Mouse (Mus musculus): ENCODE data around the gene Olfr611.
"Not testable (repeated sequence)": the region's sequence is repeated elsewhere in the genome, so short reads cannot be mapped to it uniquely, and the experiment has no call there.

The Olfr611 gene

DNA sequence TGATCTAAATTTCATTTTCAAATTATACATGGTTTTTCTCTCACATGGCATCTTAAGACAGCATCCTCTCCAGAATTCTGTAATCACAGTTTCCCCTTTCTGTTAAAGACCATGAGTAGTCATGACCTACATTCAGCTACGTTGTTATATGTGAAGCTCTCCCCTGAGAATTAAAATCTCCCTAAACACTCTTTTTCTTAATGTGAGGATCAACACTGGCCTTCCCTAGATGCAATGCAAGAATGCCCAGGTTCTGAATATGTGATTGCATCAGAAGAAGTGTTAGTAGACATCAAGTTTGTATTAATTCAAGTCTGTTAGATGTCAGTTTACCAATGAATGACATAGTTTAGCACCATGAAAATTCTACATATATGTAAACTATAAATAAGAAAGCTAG is at the start of gene Olfr611:
TSS of gene Olfr611 (minus strand) at position 101 of the 400 bp plus-strand sequence.
- DNase-seq (ENCODE audit: low spot score): not testable (repeated sequence)

DNA sequence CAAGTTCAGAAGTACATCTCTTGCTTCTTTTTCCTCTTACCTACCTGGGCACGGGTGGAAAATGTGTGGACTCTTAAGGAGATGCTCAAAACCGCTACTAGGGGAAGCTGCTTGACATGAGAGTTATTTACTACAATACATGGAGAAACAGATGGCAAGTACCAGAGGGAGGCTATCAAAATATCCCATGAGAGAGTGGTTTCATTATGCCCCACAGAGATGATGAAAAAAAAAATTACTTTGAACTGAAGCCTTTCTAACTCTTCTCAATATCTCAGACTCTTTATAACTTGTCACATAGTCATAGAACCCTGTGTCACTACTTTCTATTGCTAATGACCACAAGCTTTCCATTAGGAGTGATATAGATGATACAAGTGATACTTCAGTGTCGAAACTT is 48.4 kb upstream of the Olfr611 start, which contains the start of gene Olfr616:
TSS of gene Olfr616 (minus strand) at position 101 of the 400 bp plus-strand sequence.
- DNase-seq (ENCODE audit: low spot score): no peak

DNA sequence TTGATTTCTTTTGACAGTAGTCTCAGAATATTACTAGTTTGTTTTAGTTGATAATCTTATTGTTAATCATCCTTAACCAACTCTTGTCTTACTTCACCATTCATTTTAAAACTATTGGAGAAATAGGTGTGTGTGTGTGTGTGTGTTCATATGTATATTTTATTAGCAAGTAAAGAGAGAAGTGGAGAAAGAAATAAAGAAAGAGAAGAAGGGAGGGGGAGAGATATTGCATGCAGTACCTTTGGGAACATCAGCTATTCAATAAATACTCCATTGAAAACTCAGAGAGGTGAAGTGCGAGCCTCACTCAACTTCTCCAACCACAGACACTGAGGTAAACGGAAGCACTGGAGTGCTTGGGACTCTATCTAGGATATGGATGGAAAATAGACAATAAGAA is 35.1 kb upstream of the Olfr611 start, which contains the start of gene Olfr615:
TSS of gene Olfr615 (plus strand) at position 301 of the 400 bp plus-strand sequence.
- no peak for DNase-seq (ENCODE audit: low spot score)

DNA sequence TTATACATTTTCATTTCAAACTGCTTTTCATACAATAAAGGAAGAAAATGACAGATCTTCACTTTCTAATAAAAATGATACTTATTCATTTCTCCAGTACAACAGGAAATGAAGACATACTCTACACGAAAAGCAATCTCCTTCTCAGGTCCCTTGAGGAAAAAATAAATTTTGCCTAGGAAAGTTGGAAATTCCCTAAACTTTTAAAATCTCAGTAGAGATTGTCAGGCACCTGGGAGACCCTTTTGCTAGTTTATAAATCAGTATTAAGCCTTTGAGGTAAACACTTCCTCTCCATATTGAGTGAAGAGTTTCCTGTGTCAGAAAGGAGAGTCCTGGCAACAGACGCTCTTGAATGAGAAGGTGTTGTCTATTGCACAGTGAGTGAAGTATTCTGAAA is 27.1 kb upstream of the Olfr611 start, which contains the start of gene Olfr613:
TSS of gene Olfr613 (plus strand) at position 301 of the 400 bp plus-strand sequence.
- DNase-seq (ENCODE audit: low spot score): no peak

DNA sequence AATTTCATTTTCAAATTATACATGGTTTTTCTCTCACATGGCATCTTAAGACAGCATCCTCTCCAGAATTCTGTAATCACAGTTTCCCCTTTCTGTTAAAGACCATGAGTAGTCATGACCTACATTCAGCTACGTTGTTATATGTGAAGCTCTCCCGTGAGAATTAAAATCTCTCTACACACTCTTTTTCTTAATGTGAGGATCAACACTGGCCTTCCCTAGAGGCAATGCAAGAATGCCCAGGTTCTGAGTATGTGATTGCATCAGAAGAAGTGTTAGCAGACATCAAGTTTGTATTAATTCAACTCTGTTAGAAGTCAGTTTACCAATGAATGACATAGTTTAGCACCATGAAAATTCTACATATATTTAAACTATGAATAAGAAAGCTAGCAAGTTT is 22.0 kb upstream of the Olfr611 start, which contains the start of gene Olfr612:
TSS of gene Olfr612 (minus strand) at position 101 of the 400 bp plus-strand sequence.
- DNase-seq (ENCODE audit: low spot score): not testable (repeated sequence)

DNA sequence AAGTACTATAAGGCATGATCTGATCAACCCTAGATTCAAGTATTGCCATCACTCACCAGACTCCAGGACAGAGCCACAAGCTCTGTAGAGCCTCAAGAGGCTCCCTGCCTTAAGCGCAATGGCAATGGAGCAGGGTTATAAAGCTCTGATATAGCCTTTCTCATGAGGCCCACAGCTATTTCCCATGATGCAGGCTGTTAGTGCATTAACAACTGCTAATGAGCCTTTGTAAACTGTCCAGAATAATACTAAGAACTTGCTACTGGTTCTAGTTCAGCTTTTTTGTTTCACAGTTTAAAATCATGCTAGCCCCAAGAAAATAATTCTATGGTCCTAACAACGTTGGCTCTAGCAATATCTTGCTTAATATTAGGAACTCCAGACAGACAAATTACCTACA is 8.6 kb downstream of the Olfr611 start, which contains the start of gene Olfr610:
TSS of gene Olfr610 (minus strand) at position 101 of the 400 bp plus-strand sequence.
- DNase-seq (ENCODE audit: low spot score): no peak

DNA sequence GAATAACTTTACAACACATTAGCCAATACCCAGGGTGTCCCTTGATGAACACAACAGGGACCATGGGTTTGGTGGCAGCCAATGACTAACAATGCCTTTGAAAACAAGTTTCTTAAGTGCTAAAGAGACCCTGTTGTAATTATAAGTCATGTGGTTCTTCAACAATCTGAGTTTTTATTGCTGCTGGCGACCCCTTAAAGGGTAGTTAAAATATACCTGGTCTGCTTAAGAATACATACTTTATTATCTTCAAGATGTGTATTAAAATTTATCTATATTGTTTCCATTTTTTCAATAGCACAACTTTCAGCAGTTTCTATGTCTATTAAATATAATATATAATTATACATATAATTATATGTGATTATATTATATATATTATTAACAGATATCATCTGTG is 22.7 kb downstream of the Olfr611 start, which contains the start of gene Olfr609:
TSS of gene Olfr609 (minus strand) at position 101 of the 400 bp plus-strand sequence.
- DNase-seq (ENCODE audit: low spot score): no peak

DNA sequence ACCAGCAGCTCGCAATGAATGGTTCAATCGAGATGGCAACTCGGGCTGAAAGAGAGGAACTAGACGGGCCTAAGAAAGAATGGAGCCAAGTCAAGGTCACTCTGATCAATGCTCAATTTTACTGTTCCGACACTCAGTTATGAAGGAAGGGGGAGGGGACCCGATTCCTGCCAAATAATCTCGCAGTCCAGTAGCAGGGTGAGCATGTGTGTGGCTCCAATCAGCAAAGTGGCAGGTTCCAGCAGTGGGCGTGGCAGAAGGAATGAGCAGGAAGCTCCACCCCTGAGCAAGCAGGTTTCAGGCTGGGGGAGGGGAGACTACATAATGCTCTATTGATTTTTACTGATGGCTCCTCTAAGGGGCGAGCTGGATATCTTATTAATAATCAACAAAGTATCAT is 43.5 kb downstream of the Olfr611 start:
- DNase-seq (ENCODE audit: low spot score): not testable (repeated sequence)

DNA sequence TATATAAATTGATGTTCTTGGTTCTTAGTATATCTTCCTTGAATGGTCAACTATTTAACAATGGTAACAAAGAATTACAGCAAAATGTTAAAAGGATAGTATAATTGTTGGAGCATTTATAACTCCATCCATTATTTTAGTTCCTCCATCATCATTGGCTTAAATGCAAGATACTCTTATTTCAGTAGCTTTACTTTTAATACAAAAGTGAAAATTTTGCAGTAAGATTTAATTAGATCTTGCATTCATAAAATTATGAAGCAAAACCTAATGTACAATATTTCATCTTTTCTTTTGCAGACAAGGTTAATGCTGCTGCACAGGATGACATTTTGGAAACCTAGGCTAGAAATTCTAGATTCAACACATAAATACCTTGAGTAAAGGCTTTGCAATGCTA is 51.1 kb downstream of the Olfr611 start, which contains the start of gene Olfr608:
TSS of gene Olfr608 (plus strand) at position 301 of the 400 bp plus-strand sequence.
- no peak for DNase-seq (ENCODE audit: low spot score)
